Mouse (Mus musculus): ENCODE measurements around the gene Ehd4. TPM values are rescaled to one million over a fixed set of nuclear protein-coding genes. Genes with fewer than 3 reads are reported as not detected.
A peak's percentile ranks its signal among the peaks of the same experiment; 100 is the strongest.

Ehd4 gene
- polyA plus RNA-seq, 1 experiment from 2014 or later, result 35.4 TPM

- Histone ChIP-seq H3K4me1 (replicated peaks; ENCODE audit: control insufficient read depth, insufficient read depth, low read length) (peaks cover 23% of the 10 kb centered on the region), H3K27ac (ENCODE audit: low read depth) (peak overlapping the region; percentile 38; the same call in 1 of the 2 replicates), H3K9me3 (ENCODE audit: control insufficient read depth, low read length) (no peaks in the 10 kb centered on the region), H3K4me3 (ENCODE audit: low read depth, low read length) (no peak overlapping the region), H3K9ac (ENCODE audit: low read length) (no peak overlapping the region), H3K27me3 (replicated peaks; ENCODE audit: control insufficient read depth, insufficient read depth, low read length) (no peaks in the 10 kb centered on the region), H3K4me2 (ENCODE audit: low read length) (no peak overlapping the region), H3K36me3 (ENCODE audit: control insufficient read depth, insufficient read depth, low read length) (no peaks in the 10 kb centered on the region)
- ATAC-seq (replicated peaks; ENCODE audit: low FRiP score, low TSS enrichment, low read depth) (no peak), DNase-seq (ENCODE audit: low spot score) (no peak)
- 35% methylated on average over 4 of the region's 4 CpGs for WGBS
Observed at GRCm38 (mm10) chr2:120111596-120111995, 42.8 kb downstream of the Ehd4 start.

GRCm38 (mm10) chr2:120111172-120111571, 43.2 kb downstream of the Ehd4 start:
- Histone ChIP-seq H3K36me3 (ENCODE audit: control insufficient read depth, insufficient read depth, low read length) (no peaks in the 10 kb centered on the region), H3K27ac (ENCODE audit: low read depth) (peak overlapping the region; percentile 38; the same call in 1 of the 2 replicates), H3K27me3 (replicated peaks; ENCODE audit: control insufficient read depth, insufficient read depth, low read length) (no peaks in the 10 kb centered on the region), H3K9me3 (ENCODE audit: control insufficient read depth, low read length) (no peaks in the 10 kb centered on the region), H3K4me3 (ENCODE audit: low read depth, low read length) (no peak overlapping the region), H3K9ac (ENCODE audit: low read length) (no peak overlapping the region), H3K4me2 (ENCODE audit: low read length) (no peak overlapping the region), H3K4me1 (replicated peaks; ENCODE audit: control insufficient read depth, insufficient read depth, low read length) (peaks cover 27% of the 10 kb centered on the region)
- 58% methylated on average over 3 of the region's 3 CpGs for WGBS
- ATAC-seq (replicated peaks; ENCODE audit: low FRiP score, low TSS enrichment, low read depth) (no peak), DNase-seq (ENCODE audit: low spot score) (no peak)

GRCm38 (mm10) chr2:120108077-120108476, 46.3 kb downstream of the Ehd4 start:
- DNase-seq (ENCODE audit: low spot score), result no peak
- WGBS, result 92% methylated on average over 4 of the region's 4 CpGs
- ATAC-seq (replicated peaks; ENCODE audit: low FRiP score, low TSS enrichment, low read depth), result no peak
- Histone ChIP-seq H3K9ac (ENCODE audit: low read length) (no peak overlapping the region), H3K4me1 (replicated peaks; ENCODE audit: control insufficient read depth, insufficient read depth, low read length) (peaks cover 42% of the 10 kb centered on the region), H3K4me3 (ENCODE audit: low read depth, low read length) (no peak overlapping the region), H3K9me3 (ENCODE audit: control insufficient read depth, low read length) (no peaks in the 10 kb centered on the region), H3K27me3 (replicated peaks; ENCODE audit: control insufficient read depth, insufficient read depth, low read length) (no peaks in the 10 kb centered on the region), H3K4me2 (ENCODE audit: low read length) (no peak overlapping the region), H3K27ac (ENCODE audit: low read depth) (no peak overlapping the region), H3K36me3 (ENCODE audit: control insufficient read depth, insufficient read depth, low read length) (no peaks in the 10 kb centered on the region)

GRCm38 (mm10) chr2:120107446-120107845, 47.0 kb downstream of the Ehd4 start:
- no peaks in the 10 kb centered on the region for H3K36me3 ChIP-seq (ENCODE audit: control insufficient read depth, insufficient read depth, low read length)
- peaks cover 42% of the 10 kb centered on the region for H3K4me1 ChIP-seq (replicated peaks; ENCODE audit: control insufficient read depth, insufficient read depth, low read length)
- ATAC-seq (replicated peaks; ENCODE audit: low FRiP score, low TSS enrichment, low read depth) (no peak), DNase-seq (ENCODE audit: low spot score) (no peak)
- no peak overlapping the region for H3K4me2 ChIP-seq (ENCODE audit: low read length)
- no peak overlapping the region for H3K9ac ChIP-seq (ENCODE audit: low read length)
- no peaks in the 10 kb centered on the region for H3K27me3 ChIP-seq (replicated peaks; ENCODE audit: control insufficient read depth, insufficient read depth, low read length)
- 85% methylated on average over 2 of the region's 2 CpGs for WGBS
- no peaks in the 10 kb centered on the region for H3K9me3 ChIP-seq (ENCODE audit: control insufficient read depth, low read length)
- no peak overlapping the region for H3K4me3 ChIP-seq (ENCODE audit: low read depth, low read length)
- H3K27ac ChIP-seq (ENCODE audit: low read depth), result no peak overlapping the region

- 78% methylated on average over 8 of the region's 8 CpGs for WGBS
- H3K27ac ChIP-seq (ENCODE audit: low read depth), result no peak overlapping the region
- DNase-seq (ENCODE audit: low spot score) (no peak), ATAC-seq (replicated peaks; ENCODE audit: low FRiP score, low TSS enrichment, low read depth) (no peak)
- no peaks in the 10 kb centered on the region for H3K9me3 ChIP-seq (ENCODE audit: control insufficient read depth, low read length)
- H3K9ac ChIP-seq (ENCODE audit: low read length), result no peak overlapping the region
- H3K27me3 ChIP-seq (replicated peaks; ENCODE audit: control insufficient read depth, insufficient read depth, low read length), result no peaks in the 10 kb centered on the region
- 0 out of 2 replicates have a peak, but pooled peaks cover 5% of the 10 kb centered on the region for H3K36me3 ChIP-seq (ENCODE audit: control insufficient read depth, insufficient read depth, low read length)
- no peak overlapping the region for H3K4me2 ChIP-seq (ENCODE audit: low read length)
- H3K4me1 ChIP-seq (replicated peaks; ENCODE audit: control insufficient read depth, insufficient read depth, low read length), result peaks cover 36% of the 10 kb centered on the region
- H3K4me3 ChIP-seq (ENCODE audit: low read depth, low read length), result no peak overlapping the region
Observed at GRCm38 (mm10) chr2:120106397-120106973, 47.9 kb downstream of the Ehd4 start.

- Histone ChIP-seq H3K9ac (ENCODE audit: low read length) (no peak overlapping the region), H3K4me3 (ENCODE audit: low read depth, low read length) (no peak overlapping the region), H3K27ac (ENCODE audit: low read depth) (no peak overlapping the region), H3K27me3 (replicated peaks; ENCODE audit: control insufficient read depth, insufficient read depth, low read length) (no peaks in the 10 kb centered on the region), H3K36me3 (ENCODE audit: control insufficient read depth, insufficient read depth, low read length) (0 out of 2 replicates have a peak, but pooled peaks cover 5% of the 10 kb centered on the region), H3K4me1 (replicated peaks; ENCODE audit: control insufficient read depth, insufficient read depth, low read length) (peaks cover 29% of the 10 kb centered on the region), H3K9me3 (ENCODE audit: control insufficient read depth, low read length) (no peaks in the 10 kb centered on the region), H3K4me2 (ENCODE audit: low read length) (no peak overlapping the region)
- no peak for ATAC-seq (replicated peaks; ENCODE audit: low FRiP score, low TSS enrichment, low read depth)
- WGBS, result 26% methylated on average over 3 of the region's 3 CpGs
- no peak for DNase-seq (ENCODE audit: low spot score)
Observed at GRCm38 (mm10) chr2:120105861-120106260, 48.5 kb downstream of the Ehd4 start.

- Histone ChIP-seq H3K4me3 (ENCODE audit: low read depth, low read length) (no peak overlapping the region), H3K27ac (ENCODE audit: low read depth) (peak overlapping the region; percentile 16; the same call in 1 of the 2 replicates), H3K4me2 (ENCODE audit: low read length) (no peak overlapping the region), H3K4me1 (replicated peaks; ENCODE audit: control insufficient read depth, insufficient read depth, low read length) (peaks cover 43% of the 10 kb centered on the region), H3K36me3 (ENCODE audit: control insufficient read depth, insufficient read depth, low read length) (0 out of 2 replicates have a peak, but pooled peaks cover 5% of the 10 kb centered on the region), H3K9ac (ENCODE audit: low read length) (no peak overlapping the region), H3K9me3 (ENCODE audit: control insufficient read depth, low read length) (no peaks in the 10 kb centered on the region), H3K27me3 (replicated peaks; ENCODE audit: control insufficient read depth, insufficient read depth, low read length) (no peaks in the 10 kb centered on the region)
- WGBS, result 20% methylated on average over 6 of the region's 6 CpGs
- no peak for ATAC-seq (replicated peaks; ENCODE audit: low FRiP score, low TSS enrichment, low read depth)
- DNase-seq (ENCODE audit: low spot score), result no peak
Observed at GRCm38 (mm10) chr2:120102881-120103280, 51.5 kb downstream of the Ehd4 start.

GRCm38 (mm10) chr2:120102450-120102849, 52.0 kb downstream of the Ehd4 start:
- H3K9me3 ChIP-seq (ENCODE audit: control insufficient read depth, low read length), result no peaks in the 10 kb centered on the region
- no peak overlapping the region for H3K4me3 ChIP-seq (ENCODE audit: low read depth, low read length)
- H3K27me3 ChIP-seq (replicated peaks; ENCODE audit: control insufficient read depth, insufficient read depth, low read length), result no peaks in the 10 kb centered on the region
- peaks cover 44% of the 10 kb centered on the region for H3K4me1 ChIP-seq (replicated peaks; ENCODE audit: control insufficient read depth, insufficient read depth, low read length)
- ATAC-seq (replicated peaks; ENCODE audit: low FRiP score, low TSS enrichment, low read depth) (0 out of 2 replicates have a peak, but pooled peaks have one; percentile 20), DNase-seq (ENCODE audit: low spot score) (no peak)
- 0 out of 2 replicates have a peak, but pooled peaks cover 5% of the 10 kb centered on the region for H3K36me3 ChIP-seq (ENCODE audit: control insufficient read depth, insufficient read depth, low read length)
- 28% methylated on average over 2 of the region's 2 CpGs for WGBS
- H3K27ac ChIP-seq (ENCODE audit: low read depth), result peak overlapping the region; percentile 16; the same call in 1 of the 2 replicates
- no peak overlapping the region for H3K9ac ChIP-seq (ENCODE audit: low read length)
- no peak overlapping the region for H3K4me2 ChIP-seq (ENCODE audit: low read length)

GRCm38 (mm10) chr2:120101961-120102360, 52.4 kb downstream of the Ehd4 start:
- DNase-seq (ENCODE audit: low spot score) (no peak), ATAC-seq (replicated peaks; ENCODE audit: low FRiP score, low TSS enrichment, low read depth) (no peak)
- Histone ChIP-seq H3K9ac (ENCODE audit: low read length) (no peak overlapping the region), H3K27ac (ENCODE audit: low read depth) (peak overlapping the region; percentile 7; the same call in 1 of the 2 replicates), H3K9me3 (ENCODE audit: control insufficient read depth, low read length) (no peaks in the 10 kb centered on the region), H3K4me2 (ENCODE audit: low read length) (no peak overlapping the region), H3K27me3 (replicated peaks; ENCODE audit: control insufficient read depth, insufficient read depth, low read length) (no peaks in the 10 kb centered on the region), H3K36me3 (ENCODE audit: control insufficient read depth, insufficient read depth, low read length) (0 out of 2 replicates have a peak, but pooled peaks cover 5% of the 10 kb centered on the region), H3K4me1 (replicated peaks; ENCODE audit: control insufficient read depth, insufficient read depth, low read length) (peaks cover 44% of the 10 kb centered on the region), H3K4me3 (ENCODE audit: low read depth, low read length) (no peak overlapping the region)
- 95% methylated on average over 11 of the region's 11 CpGs for WGBS

Measured in intestine, embryonic 14.5 days (tissue).